Mouse (Mus musculus): Measurements from ENCODE around the gene Kdm5b.

Kdm5b gene

GRCm38 (mm10) chr1:134549632-134550132 lies 10.3 kb upstream of the Kdm5b start, which contains the start of gene Mgat4e:
Gene Mgat4e, minus strand, starts transcription at chr1:134549682.
- in situ Hi-C loops (cut with MboI, MseI) = no loop called here

- in situ Hi-C loops (cut with MboI, MseI) = no loop called here
Measured at GRCm38 (mm10) chr1:134551869-134552268, 8.1 kb upstream of the Kdm5b start.

GRCm38 (mm10) chr1:134552396-134552795 lies 7.6 kb upstream of the Kdm5b start:
- in situ Hi-C loops (cut with MboI, MseI) = no loop called here

GRCm38 (mm10) chr1:134555240-134555870 lies 4.6 kb upstream of the Kdm5b start:
- in situ Hi-C loops (cut with MboI, MseI) = no loop called here

- in situ Hi-C loops (cut with MboI, MseI) = no loop called here
Measured at GRCm38 (mm10) chr1:134555871-134556670, 3.9 kb upstream of the Kdm5b start.

GRCm38 (mm10) chr1:134556671-134557218 lies 3.2 kb upstream of the Kdm5b start:
- in situ Hi-C loops (cut with MboI, MseI) = no loop called here

- in situ Hi-C loops (cut with MboI, MseI) = no loop called here
Measured at GRCm38 (mm10) chr1:134558511-134558910, 1.5 kb upstream of the Kdm5b start.

GRCm38 (mm10) chr1:134559226-134559625 lies 745 bp upstream of the Kdm5b start:
- in situ Hi-C loops (cut with MboI, MseI) = no loop called here

GRCm38 (mm10) chr1:134560396-134560795 lies 425 bp downstream of the Kdm5b start:
- in situ Hi-C loops (cut with MboI, MseI) = no loop called here

GRCm38 (mm10) chr1:134560801-134561769 lies 1.1 kb downstream of the Kdm5b start:
- in situ Hi-C loops (cut with MboI, MseI) = no loop called here

GRCm38 (mm10) chr1:134561770-134562143 lies 1.8 kb downstream of the Kdm5b start:
- in situ Hi-C loops (cut with MboI, MseI) = no loop called here

GRCm38 (mm10) chr1:134562457-134562856 lies 2.5 kb downstream of the Kdm5b start:
- in situ Hi-C loops (cut with MboI, MseI) = no loop called here

GRCm38 (mm10) chr1:134563726-134564125 lies 3.8 kb downstream of the Kdm5b start:
- in situ Hi-C loops (cut with MboI, MseI) = no loop called here

- in situ Hi-C loops (cut with MboI, MseI) = no loop called here
Measured at GRCm38 (mm10) chr1:134567511-134567910, 7.5 kb downstream of the Kdm5b start.

- in situ Hi-C loops (cut with MboI, MseI) = no loop called here
Measured at GRCm38 (mm10) chr1:134570171-134570570, 10.2 kb downstream of the Kdm5b start.

- in situ Hi-C loops (cut with MboI, MseI) = no loop called here
Measured at GRCm38 (mm10) chr1:134570631-134571030, 10.7 kb downstream of the Kdm5b start.

GRCm38 (mm10) chr1:134573300-134573931 lies 13.4 kb downstream of the Kdm5b start:
- in situ Hi-C loops (cut with MboI, MseI) = no loop called here

- in situ Hi-C loops (cut with MboI, MseI) = no loop called here
Measured at GRCm38 (mm10) chr1:134573932-134574315, 14.0 kb downstream of the Kdm5b start.

GRCm38 (mm10) chr1:134577384-134578120 lies 17.6 kb downstream of the Kdm5b start:
- in situ Hi-C loops (cut with MboI, MseI) = no loop called here

- in situ Hi-C loops (cut with MboI, MseI) = no loop called here
Measured at GRCm38 (mm10) chr1:134580796-134581195, 20.8 kb downstream of the Kdm5b start.

Measured in T-helper 17 cell (primary cell).